Mouse (Mus musculus) adrenal gland, postnatal 0 days (tissue): ENCODE data around the gene Anxa6. TPM values are rescaled to one million over a fixed set of nuclear protein-coding genes. Genes with fewer than 3 reads are reported as not detected.

Experiments
- polyA plus RNA-seq: library from polyadenylated mRNA; unstranded; fragments of >200 nt; fragmentation: Nextera tagmentation; extraction: Ambion mirVana; gene quantifications from 2 replicates; pipeline ENCODE4 v1.2.1, GENCODE M21; 2015

The Anxa6 gene
- polyA plus RNA-seq: 96.3 and 99.1 TPM in 2 replicates

DNA sequence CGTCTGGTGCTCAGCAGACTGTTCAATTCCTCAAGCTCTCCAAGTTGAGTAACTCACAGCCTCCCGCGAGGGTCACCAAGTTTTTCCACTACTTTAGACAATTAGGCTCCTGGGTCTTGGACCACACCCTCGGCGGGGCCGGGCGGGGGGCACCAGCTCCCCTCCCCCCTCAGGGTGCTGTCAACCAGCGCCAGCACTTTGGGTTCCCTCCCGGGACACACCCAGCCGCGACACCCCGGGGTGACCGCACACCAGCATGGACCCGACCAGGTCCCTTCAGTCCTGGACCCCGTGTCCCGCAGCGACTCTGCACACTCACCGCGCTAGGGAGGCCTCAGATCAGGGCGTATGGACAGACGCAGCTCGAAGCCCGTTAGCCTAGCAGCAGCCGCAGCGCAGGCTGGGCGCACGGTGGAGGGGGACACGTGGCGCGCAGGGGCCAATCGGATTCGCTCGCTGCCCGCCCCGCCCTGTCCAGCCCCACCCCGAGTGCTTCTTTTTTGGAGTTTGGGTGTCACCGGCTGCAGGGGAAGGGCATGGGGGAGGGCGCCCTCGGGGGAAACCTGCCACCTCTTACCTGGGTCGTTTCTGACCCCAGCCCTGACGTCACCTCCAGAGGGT is at the start of gene Anxa6:
Gene Anxa6 (minus strand): TSS at position 406 of the 621 bp plus-strand sequence.

DNA sequence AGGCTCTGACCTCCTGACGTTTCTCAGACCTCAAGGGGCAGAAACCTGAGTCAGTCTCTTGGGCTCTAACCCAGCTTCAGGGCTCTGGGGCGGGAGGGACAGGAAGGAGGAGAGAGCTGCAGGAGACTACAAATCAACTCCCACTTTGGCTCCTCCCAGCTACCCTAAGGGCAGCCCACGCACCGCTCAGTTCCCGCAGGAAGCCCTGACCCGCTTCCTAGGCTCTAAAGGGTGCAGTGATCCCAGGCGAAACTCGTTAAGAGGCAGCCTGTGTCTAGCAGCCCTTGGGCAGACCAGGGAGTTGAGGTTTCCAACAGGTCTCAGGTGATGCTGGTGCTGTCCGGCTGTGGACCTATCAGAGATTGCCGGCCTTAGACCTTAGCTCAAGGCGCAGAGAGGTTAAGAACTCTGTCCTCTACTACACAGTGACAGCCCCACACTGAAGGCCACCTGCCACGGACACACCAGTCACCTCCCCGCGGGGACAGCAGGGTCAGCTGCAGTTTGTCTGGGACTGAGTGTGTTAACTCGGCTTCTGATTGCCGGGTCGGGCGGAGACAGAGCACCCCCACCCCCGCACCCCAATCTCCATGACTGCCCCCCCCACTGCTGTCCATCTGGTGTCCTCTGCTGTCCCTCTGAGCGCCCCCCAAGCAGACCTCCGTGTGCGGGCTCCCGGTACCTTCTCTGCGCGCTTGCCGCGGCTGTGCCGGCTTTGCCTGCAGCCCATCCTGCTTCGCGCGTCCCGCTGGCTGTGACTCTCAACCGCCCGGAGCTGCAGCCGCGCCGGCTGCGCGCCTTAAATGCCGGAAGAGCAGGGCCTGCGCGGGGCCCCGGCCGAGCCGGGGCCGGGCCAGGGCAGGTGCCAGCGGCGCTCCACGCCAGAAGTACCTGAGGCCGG is 44.3 kb upstream of the Anxa6 start, which contains the start of gene Ccdc69:
Gene Ccdc69 (minus strand): TSS at position 801 of the 901 bp plus-strand sequence.

DNA sequence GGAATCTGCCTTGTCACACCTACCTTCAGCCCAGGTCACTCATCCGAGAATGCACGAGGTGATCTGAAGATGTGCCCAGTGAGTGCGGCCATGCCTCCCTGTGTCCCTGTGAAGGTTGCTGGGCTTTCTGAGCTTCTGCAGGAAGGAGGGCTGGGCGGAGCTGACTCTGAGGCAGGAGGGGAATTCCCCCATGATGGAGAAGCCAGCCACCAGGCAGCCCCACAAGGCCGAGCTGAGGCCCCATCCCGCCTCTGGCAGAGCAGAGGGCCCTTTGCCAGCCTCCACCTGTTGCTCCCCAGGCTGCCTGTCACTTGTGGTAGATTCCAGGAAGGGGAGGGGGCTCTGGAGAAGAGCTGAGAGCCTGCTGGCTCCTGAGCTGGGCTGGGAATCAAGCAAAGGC is 70.4 kb downstream of the Anxa6 start, which contains the start of gene Tnip1:
Gene Tnip1 (minus strand): TSS at position 108 of the 400 bp plus-strand sequence.

Other genes starting within 250 kb of the Anxa6 start
- 39.3 and 42.7 TPM in 2 replicates for gene Cdc42se2, start 245.8 kb downstream of the Anxa6 start, polyA plus RNA-seq
- gene Lyrm7, start 172.5 kb downstream of the Anxa6 start, polyA plus RNA-seq: 3.1 and 4.4 TPM in 2 replicates
- gene Hint1, start 167.1 kb downstream of the Anxa6 start, polyA plus RNA-seq: 952 and 1,287 TPM in 2 replicates
- 183 and 329 TPM in 2 replicates for gene Gpx3, start 131.0 kb downstream of the Anxa6 start, polyA plus RNA-seq
- 21.4 and 41.3 TPM in 2 replicates for gene Tnip1, start 70.5 kb downstream of the Anxa6 start, polyA plus RNA-seq
- 2.9 and 4.7 TPM in 2 replicates for gene Ccdc69, start 44.7 kb upstream of the Anxa6 start, polyA plus RNA-seq
- gene Gm2a, start 64.7 kb upstream of the Anxa6 start, polyA plus RNA-seq: 81.5 and 184 TPM in 2 replicates
- not detected in 2 replicates for gene Slc36a3, start 118.3 kb upstream of the Anxa6 start, polyA plus RNA-seq
- gene Slc36a2, start 151.6 kb upstream of the Anxa6 start, polyA plus RNA-seq: 0.80 and 1.4 TPM in 2 replicates
- gene Slc36a1, start 170.9 kb upstream of the Anxa6 start, polyA plus RNA-seq: 2.5 and 3.1 TPM in 2 replicates